Mouse (Mus musculus): Measurements from ENCODE around the gene Zfyve28. TPM values are rescaled to one million over a fixed set of nuclear protein-coding genes. Genes with fewer than 3 reads are reported as not detected.

Gene Zfyve28
- polyA plus RNA-seq (2012; rRNA removed) (1.7 and 2.4 TPM in 2 replicates), polyA plus RNA-seq (2014; fragmentation: Nextera tagmentation; extraction: Ambion mirVana) (0.83 and 0.95 TPM in 2 replicates)

- H3K27ac ChIP-seq (replicated peaks; ENCODE audit: low read depth, low read length): no peak within 1 kb of the TSS
- H3K9ac ChIP-seq (ENCODE audit: low read depth, low read length, severe bottlenecking): peak within 1 kb of the TSS; percentile 44
Observed at GRCm38 (mm10) chr5:34288154-34288716, at the start of gene Zfyve28, which contains the start of gene Cfap99. Gene Zfyve28, minus strand, starts transcription at chr5:34288449. Gene Cfap99, plus strand, starts transcription at chr5:34288600.

GRCm38 (mm10) chr5:34336775-34337450 is 48.7 kb upstream of the Zfyve28 start:
- peak overlapping the region; percentile 93 for H3K4me2 ChIP-seq (replicated peaks; ENCODE audit: low read depth, low read length, severe bottlenecking)
- H3K9ac ChIP-seq (ENCODE audit: low read depth, low read length, severe bottlenecking): peak overlapping the region; percentile 98
- H3K27me3 ChIP-seq (ENCODE audit: control insufficient read depth, insufficient read depth, low read length): no peaks in the 10 kb centered on the region
- TF ChIP-seq POLR2A (IDR thresholded peaks at IDR 0.05; ENCODE audit: borderline replicate concordance, extremely low read depth, insufficient read depth, insufficient read length): no peak
- peaks cover 14% of the 10 kb centered on the region for H3K4me1 ChIP-seq (ENCODE audit: control insufficient read depth, insufficient read depth, low read length)
- no peak for ATAC-seq (ENCODE audit: low FRiP score, low read depth)
- H3K9me3 ChIP-seq (ENCODE audit: control insufficient read depth, low read length): no peaks in the 10 kb centered on the region
- WGBS: under 1% methylated on average over 38 of the region's 42 CpGs
- peak; percentile 48 for DNase-seq (ENCODE audit: low spot score)
- peak overlapping the region; percentile 98 for H3K4me3 ChIP-seq (replicated peaks; ENCODE audit: low read length)
- H3K36me3 ChIP-seq (ENCODE audit: control insufficient read depth, insufficient read depth, low read length): no peaks in the 10 kb centered on the region; the same call in 1 of the 2 replicates
- peak overlapping the region; percentile 98 for H3K27ac ChIP-seq (replicated peaks; ENCODE audit: low read depth, low read length)

More at GRCm38 (mm10) chr5:34288154-34288716, at the start of gene Zfyve28, which contains the start of gene Cfap99:
- DNase-seq (ENCODE audit: low spot score) (peak; percentile 80), ATAC-seq (ENCODE audit: low FRiP score, low read depth) (peak; percentile 96)
- Histone ChIP-seq H3K27me3 (ENCODE audit: control insufficient read depth, insufficient read depth, low read length) (peaks cover 50% of the 10 kb centered on the region), H3K4me1 (ENCODE audit: control insufficient read depth, insufficient read depth, low read length) (no peaks in the 10 kb centered on the region; the same call in 1 of the 2 replicates), H3K36me3 (ENCODE audit: control insufficient read depth, insufficient read depth, low read length) (no peaks in the 10 kb centered on the region), H3K4me2 (replicated peaks; ENCODE audit: low read depth, low read length, severe bottlenecking) (peak within 1 kb of the TSS; percentile 95), H3K9me3 (ENCODE audit: control insufficient read depth, low read length) (no peaks in the 10 kb centered on the region), H3K4me3 (replicated peaks; ENCODE audit: low read length) (peak within 1 kb of the TSS; percentile 60)
- under 1% methylated on average over 45 of the region's 83 CpGs for WGBS
- no peak for TF ChIP-seq POLR2A (IDR thresholded peaks at IDR 0.05; ENCODE audit: borderline replicate concordance, extremely low read depth, insufficient read depth, insufficient read length)

GRCm38 (mm10) chr5:34336097-34336774 is 48.0 kb upstream of the Zfyve28 start, which contains the start of gene Rnf4:
Gene Rnf4, plus strand, starts transcription at chr5:34336289.
- peak within 1 kb of the TSS; percentile 93 for H3K4me2 ChIP-seq (replicated peaks; ENCODE audit: low read depth, low read length, severe bottlenecking)
- TF ChIP-seq POLR2A (IDR thresholded peaks at IDR 0.05; ENCODE audit: borderline replicate concordance, extremely low read depth, insufficient read depth, insufficient read length): peak; percentile 76; the same call in 1 of the 2 replicates
- peaks cover 14% of the 10 kb centered on the region for H3K4me1 ChIP-seq (ENCODE audit: control insufficient read depth, insufficient read depth, low read length)
- H3K9ac ChIP-seq (ENCODE audit: low read depth, low read length, severe bottlenecking): peak within 1 kb of the TSS; percentile 98
- no peaks in the 10 kb centered on the region for H3K27me3 ChIP-seq (ENCODE audit: control insufficient read depth, insufficient read depth, low read length)
- DNase-seq (ENCODE audit: low spot score) (peak; percentile 98), ATAC-seq (ENCODE audit: low FRiP score, low read depth) (peak; percentile 96)
- no peaks in the 10 kb centered on the region for H3K9me3 ChIP-seq (ENCODE audit: control insufficient read depth, low read length)
- 0% methylated on average over 40 of the region's 67 CpGs for WGBS
- peak within 1 kb of the TSS; percentile 98 for H3K27ac ChIP-seq (replicated peaks; ENCODE audit: low read depth, low read length)
- H3K36me3 ChIP-seq (ENCODE audit: control insufficient read depth, insufficient read depth, low read length): no peaks in the 10 kb centered on the region; the same call in 1 of the 2 replicates
- peak within 1 kb of the TSS; percentile 98 for H3K4me3 ChIP-seq (replicated peaks; ENCODE audit: low read length)

GRCm38 (mm10) chr5:34335539-34336096 is 47.4 kb upstream of the Zfyve28 start:
- 2% methylated on average over 21 of the region's 21 CpGs for WGBS
- H3K36me3 ChIP-seq (ENCODE audit: control insufficient read depth, insufficient read depth, low read length): no peaks in the 10 kb centered on the region; the same call in 1 of the 2 replicates
- H3K4me2 ChIP-seq (replicated peaks; ENCODE audit: low read depth, low read length, severe bottlenecking): peak overlapping the region; percentile 93
- peaks cover 14% of the 10 kb centered on the region for H3K4me1 ChIP-seq (ENCODE audit: control insufficient read depth, insufficient read depth, low read length)
- ATAC-seq (ENCODE audit: low FRiP score, low read depth) (peak; percentile 52), DNase-seq (ENCODE audit: low spot score) (no peak)
- H3K9me3 ChIP-seq (ENCODE audit: control insufficient read depth, low read length): no peaks in the 10 kb centered on the region
- TF ChIP-seq POLR2A (IDR thresholded peaks at IDR 0.05; ENCODE audit: borderline replicate concordance, extremely low read depth, insufficient read depth, insufficient read length): no peak
- peak overlapping the region; percentile 98 for H3K9ac ChIP-seq (ENCODE audit: low read depth, low read length, severe bottlenecking)
- H3K4me3 ChIP-seq (replicated peaks; ENCODE audit: low read length): peak overlapping the region; percentile 98
- no peaks in the 10 kb centered on the region for H3K27me3 ChIP-seq (ENCODE audit: control insufficient read depth, insufficient read depth, low read length)
- peak overlapping the region; percentile 92 for H3K27ac ChIP-seq (replicated peaks; ENCODE audit: low read depth, low read length)

- Histone ChIP-seq H3K4me3 (replicated peaks; ENCODE audit: low read length) (no peak overlapping the region), H3K36me3 (ENCODE audit: control insufficient read depth, insufficient read depth, low read length) (no peaks in the 10 kb centered on the region; the same call in 1 of the 2 replicates), H3K4me2 (replicated peaks; ENCODE audit: low read depth, low read length, severe bottlenecking) (no peak overlapping the region), H3K9ac (ENCODE audit: low read depth, low read length, severe bottlenecking) (no peak overlapping the region), H3K9me3 (ENCODE audit: control insufficient read depth, low read length) (no peaks in the 10 kb centered on the region), H3K27me3 (ENCODE audit: control insufficient read depth, insufficient read depth, low read length) (no peaks in the 10 kb centered on the region), H3K4me1 (ENCODE audit: control insufficient read depth, insufficient read depth, low read length) (peaks cover 14% of the 10 kb centered on the region), H3K27ac (replicated peaks; ENCODE audit: low read depth, low read length) (no peak overlapping the region)
- TF ChIP-seq POLR2A (IDR thresholded peaks at IDR 0.05; ENCODE audit: borderline replicate concordance, extremely low read depth, insufficient read depth, insufficient read length): no peak
- DNase-seq (ENCODE audit: low spot score): no peak
- WGBS: 85% methylated on average over 1 of the region's 1 CpGs
- no peak for ATAC-seq (ENCODE audit: low FRiP score, low read depth)
Observed at GRCm38 (mm10) chr5:34334081-34334480, 45.8 kb upstream of the Zfyve28 start.

All from limb, embryonic 14.5 days (tissue).